Mouse (Mus musculus) kidney, adult 18-20 months (tissue): Measurements from ENCODE around the gene Mia.

Source experiments
- DNase-seq: peaks from one replicate; pipeline ENCODE4 v3.0.0; 2021

The Mia gene

DNA sequence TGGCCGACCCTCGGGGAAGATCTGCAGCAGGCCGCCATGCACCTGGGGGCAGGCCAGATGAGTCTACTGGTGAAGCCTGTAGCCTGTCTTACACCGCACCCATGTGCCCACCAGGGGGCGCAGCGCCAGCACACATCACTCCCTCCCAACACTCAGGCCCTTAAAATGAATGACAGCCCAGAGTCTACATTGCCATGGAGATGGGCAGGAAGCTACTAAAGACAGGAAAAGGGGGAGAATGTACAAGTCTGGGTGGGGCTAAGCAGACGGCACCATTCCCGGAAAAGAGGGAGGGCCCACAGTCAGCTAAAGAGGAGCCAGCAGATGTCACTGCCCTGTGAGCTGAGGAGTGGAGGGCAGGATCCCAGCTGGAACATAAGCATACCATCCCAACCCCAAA lies 21.1 kb downstream of the Mia start:
- DNase-seq: peak; percentile 88

DNA sequence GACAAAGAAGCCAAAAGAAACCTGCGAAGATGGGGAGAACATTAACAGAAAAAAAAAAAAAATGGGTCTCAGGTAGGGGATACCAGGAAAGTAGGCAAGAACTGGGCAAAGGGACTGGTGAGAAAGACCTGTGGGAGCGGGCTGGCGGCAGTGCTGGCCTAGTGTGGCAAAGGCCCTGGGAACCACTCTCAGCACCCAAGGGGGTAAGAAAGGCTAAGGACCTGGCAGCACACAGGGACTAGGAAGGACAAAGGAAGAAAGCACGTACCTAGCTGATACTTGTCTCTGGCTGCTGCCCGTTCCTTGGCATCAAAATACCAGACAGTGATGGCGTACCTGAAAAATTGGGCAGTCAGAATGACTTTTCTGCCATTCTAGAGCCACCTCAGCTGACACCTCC lies 21.7 kb downstream of the Mia start:
- DNase-seq: no peak

DNA sequence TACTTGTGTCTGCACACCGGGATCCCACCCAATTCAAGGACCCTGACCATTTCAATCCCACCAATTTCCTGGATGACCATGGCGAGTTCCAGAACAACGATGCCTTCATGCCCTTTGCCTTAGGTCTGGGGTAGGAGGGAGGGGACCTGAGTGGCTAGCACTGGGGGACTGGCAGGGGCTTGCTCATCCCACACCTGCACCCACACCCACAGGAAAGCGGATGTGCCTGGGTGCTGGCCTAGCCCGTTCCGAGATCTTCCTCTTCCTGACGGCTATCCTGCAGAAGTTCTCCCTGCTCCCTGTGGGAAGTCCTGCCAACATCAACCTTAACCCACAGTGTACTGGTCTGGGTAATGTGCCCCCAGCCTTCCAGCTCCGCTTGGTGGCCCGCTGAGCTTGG lies 22.8 kb downstream of the Mia start:
- DNase-seq: no peak

- no peak for DNase-seq
Measured at GRCm38 (mm10) chr7:27156005-27156404, 25.0 kb downstream of the Mia start.

- DNase-seq: peak; percentile 66
Measured at GRCm38 (mm10) chr7:27153205-27153764, 27.7 kb downstream of the Mia start, which contains the start of gene Cyp2t4. TSS of gene Cyp2t4 (plus strand) at chr7:27153714.

DNA sequence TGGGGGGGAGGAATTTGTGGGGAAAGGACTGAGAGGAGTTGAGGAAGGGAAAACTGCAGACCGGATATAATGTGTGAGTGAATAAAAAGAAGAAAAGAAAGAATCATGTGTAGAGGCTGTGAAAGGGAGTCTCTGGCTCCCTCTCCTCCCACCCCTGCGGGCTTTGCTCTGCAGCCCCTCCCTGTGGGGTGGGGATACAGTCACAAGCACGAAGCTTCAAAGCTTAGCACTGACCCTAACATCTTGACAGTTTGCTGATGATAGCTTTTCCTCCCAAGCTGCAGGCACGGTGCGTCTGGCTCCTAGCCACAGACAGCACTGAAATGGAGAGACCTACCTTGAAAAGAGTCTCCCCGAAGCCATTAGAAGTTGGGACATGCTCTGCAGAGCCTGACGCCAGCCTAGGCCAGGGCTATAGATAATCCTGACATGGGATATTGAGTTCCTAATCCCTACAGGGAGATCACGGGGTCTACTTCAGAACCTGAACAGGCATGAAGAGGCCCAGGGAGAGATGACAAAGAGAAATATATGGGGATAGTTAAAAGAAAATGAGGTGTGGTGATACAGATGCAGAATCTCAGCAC lies 44.5 kb downstream of the Mia start:
- DNase-seq: no peak

GRCm38 (mm10) chr7:27133757-27134156 lies 47.2 kb downstream of the Mia start:
- no peak for DNase-seq

GRCm38 (mm10) chr7:27133156-27133555 lies 47.8 kb downstream of the Mia start:
- peak; percentile 52 for DNase-seq

- peak; percentile 60 for DNase-seq
Measured at GRCm38 (mm10) chr7:27132588-27132987, 48.4 kb downstream of the Mia start.

- DNase-seq: no peak
Measured at GRCm38 (mm10) chr7:27131387-27131786, 49.6 kb downstream of the Mia start.

DNA sequence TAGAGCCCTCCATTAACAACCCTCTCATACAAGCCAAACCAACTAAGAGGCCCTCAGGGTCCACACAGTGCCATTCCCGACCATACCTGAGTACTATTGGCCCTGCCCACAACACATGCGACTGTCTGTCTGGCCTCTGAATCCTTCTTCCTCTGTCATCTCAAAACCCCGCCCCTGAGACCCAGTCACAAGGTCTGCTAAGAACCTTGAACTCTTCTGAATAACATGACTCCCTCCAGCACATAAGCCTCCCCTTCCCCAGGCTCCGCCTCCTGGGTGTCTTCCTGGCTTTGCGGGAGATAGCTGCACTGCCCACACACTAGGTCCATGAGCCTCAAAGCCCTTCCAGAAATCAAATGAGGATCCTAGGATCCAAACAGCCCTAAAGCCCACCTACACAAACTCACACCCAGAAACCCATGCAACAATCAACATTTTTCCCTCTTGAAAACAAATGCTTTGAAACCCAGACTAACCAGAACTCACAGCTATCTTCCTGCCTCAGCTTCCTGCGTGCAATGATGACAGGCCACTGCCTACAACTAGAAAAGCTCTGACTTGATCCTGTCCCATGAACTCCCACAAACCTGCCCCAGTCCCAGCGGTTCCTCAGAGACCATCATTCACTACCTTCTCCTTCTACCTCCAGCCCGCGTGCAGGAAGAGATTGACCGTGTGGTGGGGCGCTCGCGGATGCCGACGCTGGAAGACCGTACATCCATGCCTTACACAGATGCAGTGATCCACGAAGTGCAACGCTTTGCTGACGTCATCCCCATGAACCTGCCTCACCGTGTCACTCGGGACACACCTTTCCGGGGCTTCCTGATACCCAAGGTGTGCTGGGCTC lies 50.2 kb downstream of the Mia start:
- peak; percentile 40 for DNase-seq

GRCm38 (mm10) chr7:27129811-27130210 lies 51.1 kb downstream of the Mia start:
- peak; percentile 40 for DNase-seq
